Mouse (Mus musculus) CD4-positive, CD25-positive, alpha-beta regulatory T cell, adult 2 months (primary cell): ENCODE measurements around the gene Phf24.

Experiments used
- DNase-seq: peaks from one replicate; pipeline ENCODE4 v3.0.0-alpha.2; 2012; ENCODE audit warnings: low read depth, low spot score

Phf24 gene

GRCm38 (mm10) chr4:42913391-42913790 lies 3.1 kb upstream of the Phf24 start:
- DNase-seq: no peak

DNA sequence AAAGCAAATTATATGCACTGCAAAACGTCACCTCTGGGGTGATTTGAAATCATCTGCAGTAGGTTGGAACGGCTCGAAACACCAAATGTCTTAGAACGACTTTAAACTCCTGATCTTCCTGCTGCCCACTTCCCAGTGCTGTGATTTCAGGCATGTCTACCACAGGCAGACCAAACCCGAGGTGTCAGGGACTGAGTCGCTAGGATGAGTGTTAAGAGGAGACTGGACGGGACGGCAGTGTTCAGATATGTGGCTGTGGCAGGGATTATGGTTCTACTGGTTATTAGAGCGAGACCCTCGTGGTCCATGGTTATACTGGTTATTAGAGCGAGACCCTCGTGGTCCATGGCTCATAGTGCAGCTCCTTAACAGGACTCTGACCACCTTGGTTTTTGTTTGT lies 1.1 kb upstream of the Phf24 start:
- no peak for DNase-seq

- DNase-seq: no peak
These were observed 494 bp upstream of the Phf24 start for GRCm38 (mm10) chr4:42915966-42916365.

GRCm38 (mm10) chr4:42917402-42917774 lies 928 bp downstream of the Phf24 start:
- DNase-seq: no peak

DNA sequence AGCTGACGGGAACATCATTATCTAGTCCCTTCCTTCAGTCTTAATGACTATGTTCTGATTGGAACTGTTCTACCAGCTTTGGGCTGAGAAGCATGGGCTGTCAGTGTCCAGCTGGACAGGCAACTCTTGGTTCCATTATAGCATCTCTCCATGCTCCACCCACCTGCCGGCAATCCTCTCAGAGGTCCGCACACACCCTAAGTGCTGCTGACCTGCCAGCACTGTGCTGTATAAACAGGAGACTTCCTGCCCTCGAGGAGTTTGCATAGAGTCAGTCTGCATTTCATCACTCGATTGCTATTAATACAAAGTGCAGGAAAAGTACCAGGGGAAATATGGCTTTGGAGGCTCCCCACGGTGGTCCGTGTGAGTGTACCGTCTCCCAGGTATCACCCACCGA lies 4.3 kb downstream of the Phf24 start:
- no peak for DNase-seq

GRCm38 (mm10) chr4:42921536-42921935 lies 5.1 kb downstream of the Phf24 start:
- DNase-seq: no peak

DNA sequence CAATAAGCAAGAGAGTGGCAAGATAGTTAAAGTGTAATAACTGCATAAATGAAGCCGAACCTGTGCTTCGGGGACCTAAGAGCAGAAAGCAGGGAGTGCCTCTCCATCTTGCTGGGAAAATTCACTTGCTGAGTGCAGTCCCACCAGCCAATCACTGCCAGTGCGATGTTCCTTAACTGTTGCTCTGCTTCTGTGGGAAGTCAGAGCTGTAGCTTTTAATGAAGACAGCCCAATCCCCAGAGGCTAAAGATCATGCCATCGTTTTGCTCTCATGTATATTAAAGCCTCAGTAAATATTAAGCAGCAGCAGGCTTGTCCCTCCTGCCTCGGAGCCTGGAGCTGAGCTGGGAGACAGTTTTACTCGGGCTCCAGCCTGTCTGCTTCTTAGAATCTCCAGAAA lies 5.6 kb downstream of the Phf24 start:
- no peak for DNase-seq

DNA sequence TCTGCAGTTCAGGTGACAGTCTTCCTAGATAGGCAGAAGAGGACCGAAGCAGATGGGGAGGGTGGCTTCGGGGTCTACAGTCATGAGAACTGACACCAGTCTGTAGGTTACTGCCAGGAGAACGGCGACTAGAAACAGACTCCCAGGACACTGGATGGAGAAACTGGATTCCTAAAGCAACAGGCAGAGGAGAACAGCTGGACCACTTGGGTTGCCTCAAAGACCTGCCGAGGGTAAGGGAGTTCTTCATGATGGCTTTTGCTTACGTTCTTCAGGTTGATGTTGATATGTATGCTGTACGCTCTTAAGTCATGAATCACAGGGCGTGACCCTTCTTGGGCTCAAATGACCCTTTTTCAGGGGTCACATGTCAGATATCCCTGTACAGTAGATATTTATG lies 6.0 kb downstream of the Phf24 start:
- DNase-seq: no peak

GRCm38 (mm10) chr4:42924095-42924710 lies 7.7 kb downstream of the Phf24 start:
- no peak for DNase-seq

DNA sequence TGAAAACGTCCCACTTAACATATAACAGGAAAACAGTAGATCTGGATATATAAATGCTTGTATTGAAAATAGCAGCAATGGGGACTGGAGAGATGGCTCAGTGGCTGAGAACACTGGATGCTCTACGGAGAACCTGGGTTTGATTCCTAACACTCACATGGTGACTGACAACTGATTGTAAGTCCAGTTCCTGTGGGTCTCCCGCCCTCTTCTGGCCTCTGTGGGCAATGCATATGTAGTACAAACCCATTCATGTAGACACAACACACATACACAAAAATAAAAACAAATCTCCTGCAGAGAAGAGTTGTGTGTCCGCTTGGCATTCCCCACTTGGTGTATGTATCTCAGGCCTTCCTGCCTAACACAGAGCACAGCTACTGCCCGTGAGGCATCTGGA lies 11.7 kb downstream of the Phf24 start:
- no peak for DNase-seq

- no peak for DNase-seq
These were observed 12.5 kb downstream of the Phf24 start for GRCm38 (mm10) chr4:42928952-42929351.

DNA sequence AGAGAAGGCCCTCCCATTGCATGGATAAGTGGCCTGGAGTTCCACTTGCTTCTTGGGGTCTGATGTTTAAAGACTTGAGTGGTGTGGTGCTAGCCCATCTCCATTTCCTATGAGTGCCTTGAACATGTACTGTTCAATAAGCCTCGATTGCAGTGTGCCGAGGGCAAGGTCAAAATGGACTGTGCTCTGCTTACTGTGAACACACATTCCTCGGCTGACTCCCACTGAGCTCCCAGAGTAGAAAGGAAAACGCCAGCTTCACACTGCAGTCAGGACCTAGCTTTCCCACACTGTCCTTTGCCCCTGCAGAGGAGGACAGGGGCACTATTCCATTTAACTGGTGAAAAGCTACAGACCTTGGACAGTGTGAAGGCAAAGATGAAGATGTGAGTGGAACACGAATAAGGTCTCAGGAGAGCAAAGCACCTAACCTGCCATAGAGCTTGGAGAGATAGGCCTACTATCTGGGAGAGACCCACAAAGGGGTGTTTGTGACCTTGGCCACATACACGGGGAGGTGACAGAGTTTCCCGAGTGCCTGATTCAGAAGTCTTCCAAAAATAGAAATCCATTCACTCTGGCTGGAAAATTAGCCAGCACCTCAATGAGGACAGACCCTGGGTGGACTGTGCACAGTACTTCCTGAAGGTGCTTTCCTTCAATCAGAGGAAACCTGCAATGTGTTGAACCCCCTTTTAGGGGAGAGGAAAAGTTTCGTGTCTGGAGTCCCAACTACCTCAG lies 15.9 kb downstream of the Phf24 start:
- DNase-seq: no peak

- peak; percentile 29 for DNase-seq
These were observed 17.2 kb downstream of the Phf24 start for GRCm38 (mm10) chr4:42933630-42934029.

DNA sequence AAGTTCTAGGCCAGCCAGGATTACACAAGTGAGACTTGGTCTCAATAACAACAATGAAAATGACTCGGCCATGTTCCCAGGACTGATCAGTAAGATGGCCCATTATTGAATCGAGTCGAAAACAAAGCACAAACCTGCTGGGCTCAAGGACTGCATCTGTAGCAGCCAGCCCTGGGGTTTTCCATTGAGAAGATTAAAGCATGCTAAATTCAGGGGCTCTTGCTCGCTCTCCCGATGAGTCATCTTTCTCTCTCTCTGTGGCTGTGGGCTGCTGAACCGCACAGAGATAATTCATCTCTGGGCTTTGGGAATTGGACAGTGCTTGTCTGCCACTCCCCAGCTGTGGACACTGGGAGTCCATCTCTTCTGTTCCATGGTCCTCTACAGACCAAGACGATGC lies 24.9 kb downstream of the Phf24 start:
- DNase-seq: no peak

DNA sequence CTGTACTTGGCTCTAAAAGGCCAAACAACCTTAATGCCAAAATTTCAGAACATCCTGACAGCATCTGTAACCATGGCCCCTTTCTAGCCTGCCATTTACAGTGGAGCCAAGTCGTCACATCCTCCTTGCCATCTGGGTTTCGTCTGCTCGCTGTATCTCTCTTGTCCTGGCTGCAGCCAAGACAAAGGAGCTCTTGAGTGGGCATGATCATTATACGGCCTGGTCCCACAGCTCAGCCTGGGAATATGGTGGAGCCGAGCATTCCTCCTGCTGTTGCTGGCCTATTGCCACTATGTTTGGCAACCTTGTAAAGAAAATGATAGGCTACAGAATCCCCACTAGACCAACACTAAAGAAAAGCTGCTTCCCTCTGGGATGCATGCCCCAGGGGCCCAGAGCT lies 26.9 kb downstream of the Phf24 start:
- DNase-seq: no peak

DNA sequence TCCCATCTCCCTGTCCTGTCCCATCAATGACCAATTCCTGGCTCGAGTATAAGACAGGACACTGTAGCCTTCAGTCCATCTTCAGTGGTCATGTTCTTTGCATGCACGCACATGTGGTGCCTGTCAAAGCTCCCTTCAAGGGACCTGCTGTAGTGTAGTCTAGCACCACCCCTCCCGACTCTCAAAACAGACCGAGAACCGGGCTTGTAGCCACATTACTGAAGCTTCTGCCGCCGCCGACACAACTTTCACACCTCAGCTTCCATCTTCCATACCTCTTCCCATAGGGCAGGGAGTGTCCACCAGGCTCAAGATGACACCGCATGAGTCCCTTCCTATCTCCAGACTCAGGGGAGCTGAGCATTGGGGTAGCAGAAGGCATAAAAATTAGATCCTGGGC lies 27.7 kb downstream of the Phf24 start:
- no peak for DNase-seq

DNA sequence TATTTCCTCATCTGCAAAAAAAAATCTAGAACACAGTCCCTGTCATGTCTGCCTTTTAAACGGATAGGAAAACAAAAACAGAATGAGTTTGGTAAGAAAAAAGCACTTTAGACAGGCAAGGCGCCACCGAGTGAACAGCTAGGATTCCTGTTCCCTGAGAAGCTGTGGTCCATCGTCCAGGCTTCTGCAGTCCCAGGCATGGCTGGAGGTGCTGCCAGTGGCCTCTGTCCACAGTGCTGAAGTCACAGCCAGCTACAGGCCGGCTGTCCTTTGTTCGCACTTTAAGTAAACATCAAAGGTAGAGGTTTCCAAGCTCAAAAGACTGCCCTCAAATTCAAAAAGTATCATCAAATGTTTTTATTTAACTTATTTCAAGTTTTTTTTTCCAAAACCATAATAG lies 28.6 kb downstream of the Phf24 start:
- peak; percentile 33 for DNase-seq

DNA sequence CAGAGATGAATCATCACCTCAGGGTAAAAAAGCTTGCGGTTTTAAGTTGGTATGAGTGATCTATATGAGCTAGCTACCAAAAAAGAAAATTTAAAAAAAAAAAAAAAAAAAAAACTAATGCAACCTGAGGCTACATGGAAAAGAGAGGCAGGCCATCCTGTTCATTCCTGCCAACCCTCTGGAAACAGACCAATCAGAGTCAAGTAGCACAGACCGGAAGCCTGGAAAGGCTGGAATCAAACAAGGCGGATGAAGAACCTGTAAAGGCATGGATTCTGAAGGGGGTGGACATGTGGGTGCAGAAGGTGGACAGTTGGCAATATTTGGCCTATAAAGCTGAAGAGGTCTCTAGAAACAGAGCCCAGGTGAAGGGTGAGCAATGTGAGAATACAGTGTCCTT lies 29.0 kb downstream of the Phf24 start:
- no peak for DNase-seq

- peak; percentile 67 for DNase-seq
These were observed 29.5 kb downstream of the Phf24 start for GRCm38 (mm10) chr4:42945952-42946351.

GRCm38 (mm10) chr4:42946733-42947290 lies 30.4 kb downstream of the Phf24 start:
- DNase-seq: peak; percentile 30

- DNase-seq: no peak
These were observed 32.1 kb downstream of the Phf24 start for GRCm38 (mm10) chr4:42948527-42948926.

DNA sequence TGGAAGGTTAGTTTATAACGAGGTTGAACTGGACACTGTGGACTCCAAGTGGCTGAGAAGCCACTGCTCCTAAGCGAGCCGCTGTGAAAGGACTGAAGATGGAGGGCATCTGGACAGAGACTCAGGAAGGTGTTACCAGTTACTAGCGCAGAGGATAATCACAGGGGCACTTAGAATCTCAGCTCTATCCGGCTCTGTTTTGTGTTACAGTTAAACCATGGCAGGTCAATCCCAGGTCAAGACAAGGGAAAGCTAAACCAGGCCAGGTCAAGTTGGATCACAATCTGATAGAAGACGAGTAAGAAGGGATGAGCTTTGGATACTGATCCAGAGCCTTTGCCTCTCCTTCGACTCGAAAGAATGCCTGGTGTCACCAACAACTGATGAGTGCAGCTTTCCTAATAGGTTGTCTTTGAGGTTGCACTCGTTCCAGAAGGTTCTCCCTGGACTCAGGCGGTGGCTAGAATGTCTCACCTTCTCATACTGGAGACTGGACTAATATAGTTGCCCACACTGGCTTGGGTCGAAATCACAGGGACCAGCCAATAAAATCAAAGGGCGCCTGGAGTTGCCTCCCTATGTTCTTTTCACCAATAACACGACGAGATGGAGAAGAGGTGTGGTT lies 32.7 kb downstream of the Phf24 start:
- no peak for DNase-seq

GRCm38 (mm10) chr4:42949676-42950051 lies 33.2 kb downstream of the Phf24 start, which contains the start of gene Dnajb5:
Dnajb5 (plus strand) TSS chr4:42949814.
- peak; percentile 96 for DNase-seq
